Mouse (Mus musculus) cerebellum, postnatal 25 days (tissue): ENCODE measurements around the gene Rbm4b.

Experiments used
- DNase-seq, 2 experiments: peaks; one replicate each; pipeline ENCODE4 v3.0.0; 2021; ENCODE audit warnings: mixed read lengths in 2 of 2

The Rbm4b gene

DNA sequence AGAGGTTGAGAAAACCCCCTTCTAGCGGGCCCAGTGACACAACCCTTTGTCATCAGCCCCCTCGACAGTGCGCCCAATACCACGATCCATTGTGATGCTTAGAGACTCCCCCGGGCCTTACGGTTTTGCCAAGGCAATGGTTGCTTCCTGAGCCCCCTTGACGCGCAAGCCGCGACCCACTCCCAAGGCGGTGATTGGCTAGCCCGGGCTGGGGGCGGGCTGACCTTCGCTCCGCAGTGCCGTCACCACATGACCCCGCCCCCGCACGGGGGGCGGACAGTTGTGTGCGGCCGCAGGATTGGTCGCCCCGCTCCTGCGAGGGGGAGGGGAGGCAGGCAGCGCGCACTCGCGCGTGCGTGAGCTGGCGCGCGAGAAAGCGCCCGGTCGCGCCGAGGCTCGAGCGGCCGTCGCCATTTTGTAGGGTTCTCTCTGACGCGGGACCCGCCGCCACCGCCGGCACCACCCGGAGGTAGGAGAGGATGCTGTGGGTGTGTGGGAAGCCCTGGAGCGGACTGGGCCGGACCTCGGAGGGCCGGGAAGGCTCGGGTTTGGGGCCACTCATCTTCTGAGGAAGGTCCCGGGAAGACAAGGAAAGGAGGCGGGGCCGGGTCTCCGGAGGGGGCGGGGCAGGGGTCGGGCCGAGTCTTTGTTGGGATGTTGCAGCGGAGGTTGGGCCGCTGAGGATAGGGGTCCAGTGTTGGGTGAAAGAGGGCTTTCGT is at the start of gene Rbm4b:
TSS of gene Rbm4b (plus strand) at position 305 of the 719 bp plus-strand sequence.
- peak; percentile 98 to 99 for DNase-seq

- no peak for DNase-seq
These were observed 47.5 kb upstream of the Rbm4b start for GRCm38 (mm10) chr19:4708765-4709164.

- DNase-seq, result peak; percentile 70 to 82
These were observed 45.1 kb upstream of the Rbm4b start, which contains the start of gene Sptbn2 for GRCm38 (mm10) chr19:4711098-4711600. Gene Sptbn2, plus strand, starts transcription at chr19:4711167.

- DNase-seq, result peak; percentile 78 to 83
These were observed 44.6 kb upstream of the Rbm4b start for GRCm38 (mm10) chr19:4711601-4712155.

DNA sequence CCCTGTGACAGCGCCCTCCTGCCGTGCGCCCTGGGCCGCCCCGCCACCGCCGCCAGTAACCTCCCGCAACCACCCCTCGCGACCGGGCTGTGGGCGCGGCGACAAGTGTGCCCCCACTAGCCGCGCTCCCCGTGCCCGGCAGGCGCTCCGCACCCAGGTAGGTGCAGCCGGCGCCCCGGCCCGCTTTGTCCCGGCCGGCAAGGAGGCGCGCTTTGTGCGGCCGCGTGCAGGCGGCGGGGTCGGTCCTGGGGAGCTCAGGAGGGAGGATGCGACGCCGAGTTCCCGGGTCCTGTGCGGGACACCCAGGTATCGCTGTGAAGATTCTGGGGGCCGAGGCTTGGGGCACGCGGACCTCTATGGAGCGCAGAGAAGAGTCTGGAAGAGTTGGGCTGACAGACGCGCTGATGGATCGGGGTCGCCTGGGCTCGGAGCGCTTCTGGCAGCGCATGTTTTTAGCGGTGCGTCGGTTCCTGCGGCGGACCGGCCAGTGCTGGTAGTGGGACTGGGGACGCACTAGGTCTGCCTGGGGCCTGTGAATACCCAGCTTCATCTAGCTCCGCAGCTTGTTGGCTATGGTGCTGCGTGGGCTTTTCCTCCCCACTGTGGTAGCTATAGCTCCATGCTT is 44.0 kb upstream of the Rbm4b start:
- DNase-seq, result peak; percentile 67 to 73

- DNase-seq, result peak in 1 of 2 experiments; percentile 59
These were observed 43.3 kb upstream of the Rbm4b start for GRCm38 (mm10) chr19:4712781-4713526.

DNA sequence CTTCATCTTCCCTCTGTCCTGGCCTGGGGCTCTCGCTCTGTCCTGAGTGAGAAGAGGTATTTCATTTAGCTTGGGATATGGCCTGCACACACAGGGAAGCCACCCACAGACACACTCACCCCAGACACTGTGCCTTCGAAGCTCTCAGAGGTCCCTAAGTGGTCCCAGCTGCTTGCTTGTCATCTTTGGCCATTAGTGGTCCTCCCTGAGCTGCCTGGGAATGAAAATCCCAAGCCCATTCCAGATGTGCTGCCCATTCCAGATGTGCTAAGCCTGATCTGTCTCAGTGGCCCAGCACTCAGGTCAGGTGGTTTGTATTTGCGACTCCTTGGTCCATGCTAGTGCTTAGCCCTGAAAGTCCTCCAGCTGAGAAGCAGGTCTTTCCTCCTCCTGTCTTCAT is 42.4 kb upstream of the Rbm4b start:
- DNase-seq, result no peak

- DNase-seq, result no peak
These were observed 39.5 kb upstream of the Rbm4b start for GRCm38 (mm10) chr19:4716756-4717155.

DNA sequence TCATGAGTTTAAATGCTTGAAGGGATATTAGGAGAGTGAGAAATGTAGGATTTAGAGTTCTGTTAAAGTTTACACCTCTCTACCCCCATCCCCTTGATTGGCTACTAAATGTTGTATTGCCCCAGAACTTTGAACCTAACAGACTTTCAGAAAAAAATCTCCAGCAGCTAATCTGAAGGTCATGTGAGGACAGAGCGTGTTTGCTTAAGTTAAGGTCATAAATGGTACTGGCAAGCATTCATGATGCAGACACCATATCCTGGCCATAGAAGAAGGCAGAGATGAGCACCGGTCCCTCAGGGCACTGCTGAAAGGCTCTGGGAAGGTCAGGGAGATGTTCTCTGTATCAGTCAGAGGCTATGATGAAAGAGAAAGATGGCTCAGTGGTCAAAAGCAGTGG is 39.0 kb upstream of the Rbm4b start:
- DNase-seq, result no peak

DNA sequence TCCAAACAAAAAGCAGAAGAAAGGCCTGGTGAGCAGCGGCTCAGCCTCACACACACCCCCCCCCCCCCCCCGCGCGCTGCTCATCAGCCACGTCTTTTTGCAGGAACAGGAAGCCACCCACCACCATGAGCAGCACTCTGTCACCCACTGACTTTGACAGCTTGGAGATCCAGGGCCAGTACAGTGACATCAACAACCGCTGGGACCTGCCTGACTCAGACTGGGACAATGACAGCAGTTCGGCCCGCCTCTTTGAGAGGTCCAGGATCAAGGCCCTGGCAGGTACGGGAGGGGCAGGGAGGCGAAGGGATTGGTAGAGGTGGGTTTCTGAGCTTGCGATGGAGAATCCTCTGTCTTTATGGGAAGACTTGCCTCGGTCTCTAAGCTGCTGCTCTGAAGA is 37.6 kb upstream of the Rbm4b start:
- no peak for DNase-seq

- DNase-seq, result peak in 1 of 2 experiments; percentile 9
These were observed 36.9 kb upstream of the Rbm4b start for GRCm38 (mm10) chr19:4719351-4719764.

GRCm38 (mm10) chr19:4720112-4720511 is 36.2 kb upstream of the Rbm4b start:
- DNase-seq, result no peak

- DNase-seq, result peak; percentile 58 to 67
These were observed 35.5 kb upstream of the Rbm4b start for GRCm38 (mm10) chr19:4720671-4721244.

DNA sequence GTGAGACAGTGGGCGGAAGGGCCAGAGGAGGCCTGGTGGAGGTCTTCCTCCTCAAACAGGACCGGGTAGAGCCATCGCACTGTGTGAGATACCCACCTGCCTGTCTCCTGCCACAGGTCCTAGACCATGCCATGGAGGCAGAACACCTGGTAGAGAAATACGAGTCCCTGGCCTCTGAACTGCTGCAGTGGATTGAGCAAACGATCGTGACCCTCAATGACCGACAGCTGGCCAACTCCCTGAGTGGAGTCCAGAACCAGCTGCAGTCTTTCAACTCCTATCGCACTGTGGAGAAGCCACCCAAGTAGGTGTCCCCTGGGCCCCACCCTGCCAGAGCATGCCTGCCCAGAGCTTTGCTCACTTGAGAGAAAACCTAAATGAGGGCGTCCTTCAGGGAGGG is 27.1 kb upstream of the Rbm4b start:
- no peak for DNase-seq

DNA sequence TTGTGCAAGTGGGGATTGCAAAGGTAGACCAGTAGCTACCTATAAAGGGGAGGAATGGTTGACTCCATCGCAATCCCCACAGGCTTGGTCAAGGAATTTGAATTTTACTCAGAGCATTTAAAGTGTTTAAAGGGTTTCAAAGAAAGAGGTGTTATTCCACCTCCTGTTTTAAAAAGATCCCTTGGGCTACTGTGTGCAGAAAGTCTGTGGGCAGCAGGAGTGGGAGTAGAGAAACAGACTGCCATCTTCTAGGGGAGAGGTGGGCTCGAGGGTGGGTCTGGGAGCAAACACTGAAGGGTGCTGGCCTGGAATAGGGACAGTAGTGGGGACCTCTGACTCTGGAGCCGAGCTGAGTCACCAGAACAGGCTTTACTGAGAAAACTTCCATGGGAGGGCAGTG is 23.2 kb upstream of the Rbm4b start:
- DNase-seq, result no peak

GRCm38 (mm10) chr19:4737866-4738265 is 18.4 kb upstream of the Rbm4b start:
- DNase-seq, result no peak

DNA sequence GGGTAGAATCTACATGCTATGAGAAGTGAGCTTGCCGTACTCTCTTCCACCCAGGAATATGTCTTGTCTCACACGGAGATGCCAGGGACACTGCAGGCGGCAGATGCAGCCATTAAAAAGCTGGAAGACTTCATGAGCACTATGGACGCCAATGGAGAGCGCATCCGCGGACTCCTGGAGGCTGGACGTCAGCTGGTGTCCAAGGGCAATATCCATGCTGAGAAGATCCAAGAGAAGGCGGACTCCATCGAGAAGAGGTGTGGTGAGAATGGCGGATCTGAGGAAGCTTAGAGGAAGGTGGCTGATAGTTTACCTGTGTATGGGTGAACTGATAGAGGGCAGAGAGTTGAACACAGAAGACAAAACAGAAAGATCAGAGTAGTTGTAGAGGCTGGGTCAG is 17.2 kb upstream of the Rbm4b start:
- DNase-seq, result no peak

DNA sequence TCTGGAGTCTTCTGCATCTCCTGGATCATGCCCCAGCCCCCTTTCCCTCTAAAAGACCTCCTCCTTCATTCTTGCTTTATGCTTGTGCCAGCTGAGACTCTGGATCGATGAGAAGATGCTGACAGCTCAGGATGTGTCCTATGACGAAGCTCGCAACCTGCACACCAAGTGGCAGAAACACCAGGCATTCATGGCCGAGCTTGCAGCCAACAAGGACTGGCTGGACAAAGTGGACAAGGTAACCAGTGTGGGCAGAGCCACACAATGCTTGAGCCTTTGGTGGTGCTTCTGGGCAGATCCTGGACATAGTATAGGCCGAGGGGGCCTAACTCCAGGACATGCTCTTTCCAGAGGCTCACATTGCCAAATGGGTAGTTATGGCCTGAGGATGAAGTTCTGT is 16.5 kb upstream of the Rbm4b start:
- DNase-seq, result no peak

- DNase-seq, result no peak
These were observed 14.8 kb upstream of the Rbm4b start for GRCm38 (mm10) chr19:4741482-4741881.

DNA sequence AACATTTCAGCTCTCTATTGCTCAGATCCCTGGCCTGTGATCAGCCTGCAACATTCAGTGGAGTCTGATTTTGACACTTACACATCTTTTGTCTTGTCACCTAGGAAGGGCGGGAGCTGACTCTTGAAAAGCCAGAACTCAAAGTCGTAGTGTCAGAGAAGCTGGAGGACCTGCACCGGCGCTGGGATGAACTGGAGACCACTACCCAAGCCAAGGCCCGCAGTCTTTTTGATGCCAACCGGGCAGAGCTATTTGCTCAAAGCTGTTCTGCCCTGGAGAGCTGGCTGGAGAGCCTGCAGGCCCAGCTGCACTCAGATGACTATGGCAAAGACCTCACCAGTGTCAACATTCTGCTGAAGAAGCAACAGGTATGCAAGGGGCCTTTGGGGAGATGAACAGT is 14.1 kb upstream of the Rbm4b start:
- DNase-seq, result no peak

- peak in 1 of 2 experiments; percentile 68 for DNase-seq
These were observed 12.8 kb upstream of the Rbm4b start for GRCm38 (mm10) chr19:4743524-4743923.

GRCm38 (mm10) chr19:4744026-4744425 is 12.3 kb upstream of the Rbm4b start:
- DNase-seq, result no peak

GRCm38 (mm10) chr19:4745057-4745456 is 11.2 kb upstream of the Rbm4b start:
- peak; percentile 59 to 73 for DNase-seq
